Mouse (Mus musculus): ENCODE results near the gene Add3.

GRCm38 (mm10) chr19:53282571-53282970 lies 142.3 kb downstream of the Add3 start:
- TF ChIP-seq CTCF (IDR thresholded peaks at IDR 0.05; ENCODE audit: insufficient read depth, low read depth, low read length) (no peak), POLR2A (IDR thresholded peaks at IDR 0.05; ENCODE audit: insufficient read depth, low read depth, low read length) (no peak)

All from olfactory bulb, adult 2 months (tissue).